Mouse (Mus musculus): ENCODE data around the gene Slc7a8.
A peak's percentile ranks its signal among the peaks of the same experiment; 100 is the strongest.
"Not testable (repeated sequence)": the region's sequence is repeated elsewhere in the genome, so short reads cannot be mapped to it uniquely, and the experiment has no call there.

Gene Slc7a8

GRCm38 (mm10) chr14:54780084-54780483 is 1.7 kb downstream of the Slc7a8 start:
- no peak for DNase-seq

GRCm38 (mm10) chr14:54777893-54778292 is 3.9 kb downstream of the Slc7a8 start:
- DNase-seq = no peak

GRCm38 (mm10) chr14:54776768-54777167 is 5.0 kb downstream of the Slc7a8 start:
- DNase-seq = no peak

GRCm38 (mm10) chr14:54775534-54776041 is 6.2 kb downstream of the Slc7a8 start:
- no peak for DNase-seq

- DNase-seq = peak; percentile 76
Measured at GRCm38 (mm10) chr14:54772333-54772856, 9.4 kb downstream of the Slc7a8 start.

GRCm38 (mm10) chr14:54770373-54770772 is 11.4 kb downstream of the Slc7a8 start:
- no peak for DNase-seq

GRCm38 (mm10) chr14:54769068-54769425 is 12.7 kb downstream of the Slc7a8 start:
- no peak for DNase-seq

GRCm38 (mm10) chr14:54768314-54769067 is 13.3 kb downstream of the Slc7a8 start:
- no peak for DNase-seq

- DNase-seq = not testable (repeated sequence)
Measured at GRCm38 (mm10) chr14:54766937-54767336, 14.8 kb downstream of the Slc7a8 start.

GRCm38 (mm10) chr14:54756382-54756781 is 25.4 kb downstream of the Slc7a8 start:
- no peak for DNase-seq

GRCm38 (mm10) chr14:54754602-54755018 is 27.1 kb downstream of the Slc7a8 start:
- DNase-seq = no peak

- no peak for DNase-seq
Measured at GRCm38 (mm10) chr14:54753986-54754601, 27.7 kb downstream of the Slc7a8 start.

- no peak for DNase-seq
Measured at GRCm38 (mm10) chr14:54752938-54753337, 28.8 kb downstream of the Slc7a8 start.

GRCm38 (mm10) chr14:54751768-54752167 is 30.0 kb downstream of the Slc7a8 start:
- no peak for DNase-seq

GRCm38 (mm10) chr14:54749238-54749637 is 32.5 kb downstream of the Slc7a8 start:
- no peak for DNase-seq

GRCm38 (mm10) chr14:54747942-54748917 is 33.5 kb downstream of the Slc7a8 start:
- DNase-seq = no peak

GRCm38 (mm10) chr14:54746038-54746437 is 35.7 kb downstream of the Slc7a8 start:
- DNase-seq = no peak

GRCm38 (mm10) chr14:54744473-54744872 is 37.3 kb downstream of the Slc7a8 start:
- no peak for DNase-seq

GRCm38 (mm10) chr14:54742375-54742774 is 39.4 kb downstream of the Slc7a8 start:
- no peak for DNase-seq

GRCm38 (mm10) chr14:54741721-54742120 is 40.0 kb downstream of the Slc7a8 start:
- no peak for DNase-seq

GRCm38 (mm10) chr14:54737634-54738033 is 44.1 kb downstream of the Slc7a8 start:
- no peak for DNase-seq

All from right cerebral cortex, postnatal 25 days (tissue).